ENCODE assay signal across 34 mouse cellular contexts in the genomic region with DNA sequence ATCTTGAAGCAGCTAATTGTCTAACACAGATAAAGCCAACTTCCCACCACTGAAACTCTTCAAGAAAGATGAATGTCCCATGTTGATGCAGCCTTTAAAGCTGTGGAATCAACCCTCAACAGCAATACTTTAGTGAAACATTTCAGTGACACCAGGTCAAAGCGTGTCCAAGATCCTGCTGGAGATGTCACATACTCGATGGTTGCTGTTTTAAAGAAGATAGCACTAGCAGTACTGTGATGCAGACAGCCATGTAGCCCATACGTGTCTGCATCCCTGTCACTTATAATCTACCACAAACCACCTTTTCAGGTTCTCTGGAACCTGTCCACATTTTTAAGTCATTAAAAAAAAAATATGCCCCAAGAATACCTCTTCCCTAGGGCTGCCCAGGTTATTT.
"Had no signal": no experiment of that assay in that cellular context is flagged by ENCODE, and none has a peak within 500 bp of the region (broad histone marks: within the 10 kb centered on the region; RNA-seq: fewer than 3 reads in every experiment).

No protein-coding gene starts in this region.

- ATAC-seq: hindbrain, embryonic 16.5 days; hindbrain, postnatal 0 days; inflammation-experienced regulatory T-cells, adult 6 months; intestine, embryonic 15.5 days; intestine, embryonic 16.5 days; intestine, postnatal 0 days had no signal

- H3K4me1 ChIP-seq: heart, embryonic 10.5 days; heart, embryonic 13.5 days; heart, embryonic 15.5 days; hindbrain, embryonic 12.5 days; hindbrain, embryonic 13.5 days; hindbrain, embryonic 15.5 days; intestine, embryonic 15.5 days; kidney, embryonic 15.5 days had no signal

- H3K27ac ChIP-seq: heart, embryonic 10.5 days; heart, embryonic 13.5 days; heart, embryonic 15.5 days; hindbrain, embryonic 10.5 days; hindbrain, embryonic 12.5 days; hindbrain, embryonic 13.5 days; hindbrain, embryonic 14.5 days; hindbrain, embryonic 15.5 days; hindbrain, postnatal 0 days; intestine, embryonic 15.5 days; kidney, embryonic 15.5 days; kidney, postnatal 0 days; layer of hippocampus, adult 2 months had no signal

- H3K27me3 ChIP-seq: heart, embryonic 12.5 days; heart, embryonic 13.5 days; heart, embryonic 15.5 days; hindbrain, embryonic 12.5 days; hindbrain, embryonic 13.5 days; hindbrain, embryonic 15.5 days; intestine, embryonic 15.5 days; kidney, embryonic 15.5 days had no signal

- H3K9ac ChIP-seq: heart, embryonic 12.5 days; heart, embryonic 13.5 days; heart, embryonic 15.5 days; hindbrain, embryonic 12.5 days; hindbrain, embryonic 13.5 days; hindbrain, embryonic 14.5 days; hindbrain, embryonic 15.5 days; intestine, embryonic 15.5 days; kidney, embryonic 15.5 days had no signal

- H3K36me3 ChIP-seq: heart, embryonic 15.5 days; intestine, embryonic 15.5 days had no signal

- DNase-seq: heart, postnatal 10 days; heart, postnatal 14 days; heart, postnatal 36 days; heart, postnatal 4 days; kidney, adult 11 months; kidney, adult 18-20 months; kidney, adult 2 months; kidney, adult 8-10 months; kidney, adult 9 months; kidney, postnatal 10 days; kidney, postnatal 14 days; kidney, postnatal 25 days; kidney, postnatal 36 days; kidney, postnatal 4 days; layer of hippocampus, adult 9-11 months; layer of hippocampus, postnatal 36 days had no signal

- H3K4me3 ChIP-seq: heart, embryonic 10.5 days; heart, embryonic 12.5 days; heart, embryonic 13.5 days; heart, embryonic 15.5 days; hindbrain, embryonic 10.5 days; hindbrain, embryonic 12.5 days; hindbrain, embryonic 13.5 days; hindbrain, embryonic 15.5 days; intestine, embryonic 15.5 days; kidney, embryonic 15.5 days; layer of hippocampus, adult 2 months had no signal

- H3K9me3 ChIP-seq: heart, embryonic 10.5 days; heart, embryonic 12.5 days; heart, embryonic 13.5 days; heart, embryonic 15.5 days; hindbrain, embryonic 10.5 days; hindbrain, embryonic 12.5 days; hindbrain, embryonic 13.5 days; hindbrain, embryonic 15.5 days; intestine, embryonic 15.5 days; kidney, embryonic 15.5 days had no signal
